Mouse (Mus musculus): ENCODE results near the gene Tmbim1. TPM values are rescaled to one million over a fixed set of nuclear protein-coding genes. Genes with fewer than 3 reads are reported as not detected.
"Not testable (repeated sequence)": the region's sequence is repeated elsewhere in the genome, so short reads cannot be mapped to it uniquely, and the experiment has no call there.

The Tmbim1 gene
- polyA plus RNA-seq, 1 experiment from 2014 or later, result 3.7 TPM

DNA sequence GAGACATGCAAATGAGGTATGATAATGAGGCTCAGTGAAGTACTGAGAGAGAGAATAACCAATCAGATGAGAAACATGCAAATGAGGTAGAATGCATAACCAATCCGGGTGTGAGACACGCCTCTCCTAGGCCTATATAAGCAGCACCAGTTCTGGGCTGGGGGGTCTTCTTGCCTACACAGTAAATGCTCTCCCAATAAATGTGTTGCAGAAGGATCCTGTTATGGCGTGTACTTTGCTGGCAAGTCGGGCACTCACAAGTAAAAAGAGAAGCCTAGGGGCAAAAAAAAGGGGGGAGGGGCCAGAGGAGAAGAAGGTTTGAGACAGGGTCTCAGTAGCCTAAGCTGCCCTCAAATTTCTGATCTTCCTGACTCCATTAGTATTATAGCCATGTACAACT is 35.6 kb upstream of the Tmbim1 start:
- not testable (repeated sequence) for H3K27ac ChIP-seq (ENCODE audit: low read depth, low read length); DNase-seq (ENCODE audit: low spot score); ATAC-seq; H3K27me3 ChIP-seq (replicated peaks; ENCODE audit: control insufficient read depth, insufficient read depth, low read length); H3K9ac ChIP-seq (ENCODE audit: low read length); H3K36me3 ChIP-seq (ENCODE audit: control insufficient read depth, insufficient read depth, low read length); H3K4me1 ChIP-seq (ENCODE audit: control insufficient read depth, insufficient read depth, low read length); H3K4me2 ChIP-seq (ENCODE audit: low read length); H3K9me3 ChIP-seq (replicated peaks; ENCODE audit: control insufficient read depth, low read length); H3K4me3 ChIP-seq (ENCODE audit: low read depth, low read length)
- WGBS, result 94% methylated on average over 4 of the region's 4 CpGs

DNA sequence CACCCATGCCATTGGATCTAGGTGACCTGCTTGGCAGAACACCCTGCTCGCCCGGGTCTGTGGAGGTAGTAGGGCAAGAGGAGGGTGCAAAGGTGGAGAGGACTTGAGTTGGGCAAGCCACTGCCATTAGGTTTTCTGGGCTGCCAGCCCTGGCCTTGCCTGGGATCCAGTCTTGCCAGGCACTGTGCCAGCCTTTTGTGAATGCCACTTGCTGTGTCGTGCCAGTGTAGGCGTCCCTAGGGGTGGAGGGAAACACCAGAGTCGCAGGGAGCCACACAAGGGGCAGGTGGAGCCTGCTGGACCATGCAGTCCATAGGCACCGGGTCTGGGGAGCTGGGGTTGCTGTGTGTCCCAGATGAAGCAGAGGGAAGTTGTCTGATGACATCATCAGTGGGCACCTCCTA is 34.9 kb upstream of the Tmbim1 start:
- no peaks in the 10 kb centered on the region for H3K36me3 ChIP-seq (ENCODE audit: control insufficient read depth, insufficient read depth, low read length)
- peak; percentile 30 for DNase-seq (ENCODE audit: low spot score)
- WGBS, result 84% methylated on average over 6 of the region's 6 CpGs

DNA sequence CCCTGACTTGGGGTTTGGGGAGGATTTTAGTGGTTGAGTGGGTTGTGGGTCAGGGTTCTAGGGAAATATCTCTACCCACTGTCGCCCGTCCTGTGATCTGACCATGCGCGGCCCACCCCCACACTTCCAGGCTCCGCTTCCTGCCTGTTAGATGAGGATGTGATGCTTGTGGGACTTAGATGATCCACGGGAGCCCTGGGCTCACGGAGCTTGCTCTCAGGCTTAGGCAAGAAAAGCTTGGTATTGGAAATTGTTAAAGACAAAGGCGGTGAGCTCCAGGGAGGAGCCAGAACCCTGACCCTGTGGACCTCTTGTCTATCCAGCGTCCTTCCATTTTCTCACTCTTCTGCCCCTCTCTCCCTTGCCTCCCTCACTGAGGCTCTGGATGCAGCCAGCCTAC is 34.5 kb upstream of the Tmbim1 start:
- no peak for ATAC-seq
- Histone ChIP-seq H3K27me3 (replicated peaks; ENCODE audit: control insufficient read depth, insufficient read depth, low read length) (no peaks in the 10 kb centered on the region), H3K9ac (ENCODE audit: low read length) (no peak overlapping the region), H3K36me3 (ENCODE audit: control insufficient read depth, insufficient read depth, low read length) (no peaks in the 10 kb centered on the region), H3K4me1 (ENCODE audit: control insufficient read depth, insufficient read depth, low read length) (no peaks in the 10 kb centered on the region), H3K27ac (ENCODE audit: low read depth, low read length) (no peak overlapping the region), H3K4me3 (ENCODE audit: low read depth, low read length) (no peak overlapping the region), H3K9me3 (replicated peaks; ENCODE audit: control insufficient read depth, low read length) (no peaks in the 10 kb centered on the region), H3K4me2 (ENCODE audit: low read length) (no peak overlapping the region)
- DNase-seq (ENCODE audit: low spot score), result no peak
- 92% methylated on average over 9 of the region's 9 CpGs for WGBS

More for the DNA sequence above, 34.9 kb upstream of the Tmbim1 start:
- H3K9ac ChIP-seq (ENCODE audit: low read length), result no peak overlapping the region
- no peaks in the 10 kb centered on the region for H3K27me3 ChIP-seq (replicated peaks; ENCODE audit: control insufficient read depth, insufficient read depth, low read length)
- H3K27ac ChIP-seq (ENCODE audit: low read depth, low read length), result no peak overlapping the region
- no peaks in the 10 kb centered on the region for H3K4me1 ChIP-seq (ENCODE audit: control insufficient read depth, insufficient read depth, low read length)
- no peaks in the 10 kb centered on the region for H3K9me3 ChIP-seq (replicated peaks; ENCODE audit: control insufficient read depth, low read length)
- H3K4me2 ChIP-seq (ENCODE audit: low read length), result no peak overlapping the region
- H3K4me3 ChIP-seq (ENCODE audit: low read depth, low read length), result no peak overlapping the region
- ATAC-seq, result peak; percentile 12; the same call in 1 of the 2 replicates

DNA sequence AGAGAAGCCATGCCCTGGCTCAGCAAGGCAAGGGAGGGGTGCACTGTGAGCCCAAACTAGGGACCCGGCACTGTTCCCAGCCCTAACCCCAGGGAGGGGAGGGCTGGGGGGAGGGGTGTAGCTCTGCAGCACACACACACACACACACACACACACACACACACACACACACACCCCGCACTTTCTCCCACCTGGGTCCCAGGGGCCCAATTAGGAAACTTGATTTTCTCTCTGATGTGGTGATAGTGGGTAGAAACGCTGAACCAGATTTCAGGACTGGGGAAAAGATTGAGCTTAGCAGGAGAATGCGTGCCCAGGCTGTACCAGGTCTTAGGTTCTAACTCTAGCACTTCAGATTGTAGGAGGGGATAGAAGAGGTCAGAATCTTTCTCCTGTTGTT is 33.2 kb upstream of the Tmbim1 start:
- no peaks in the 10 kb centered on the region for H3K9me3 ChIP-seq (replicated peaks; ENCODE audit: control insufficient read depth, low read length)
- H3K4me1 ChIP-seq (ENCODE audit: control insufficient read depth, insufficient read depth, low read length), result peaks cover 3% of the 10 kb centered on the region
- H3K4me3 ChIP-seq (ENCODE audit: low read depth, low read length), result no peak overlapping the region
- DNase-seq (ENCODE audit: low spot score) (no peak), ATAC-seq (no peak)
- no peaks in the 10 kb centered on the region for H3K36me3 ChIP-seq (ENCODE audit: control insufficient read depth, insufficient read depth, low read length)
- H3K27ac ChIP-seq (ENCODE audit: low read depth, low read length), result no peak overlapping the region
- 87% methylated on average over 4 of the region's 4 CpGs for WGBS
- no peak overlapping the region for H3K4me2 ChIP-seq (ENCODE audit: low read length)
- H3K9ac ChIP-seq (ENCODE audit: low read length), result no peak overlapping the region
- H3K27me3 ChIP-seq (replicated peaks; ENCODE audit: control insufficient read depth, insufficient read depth, low read length), result no peaks in the 10 kb centered on the region

DNA sequence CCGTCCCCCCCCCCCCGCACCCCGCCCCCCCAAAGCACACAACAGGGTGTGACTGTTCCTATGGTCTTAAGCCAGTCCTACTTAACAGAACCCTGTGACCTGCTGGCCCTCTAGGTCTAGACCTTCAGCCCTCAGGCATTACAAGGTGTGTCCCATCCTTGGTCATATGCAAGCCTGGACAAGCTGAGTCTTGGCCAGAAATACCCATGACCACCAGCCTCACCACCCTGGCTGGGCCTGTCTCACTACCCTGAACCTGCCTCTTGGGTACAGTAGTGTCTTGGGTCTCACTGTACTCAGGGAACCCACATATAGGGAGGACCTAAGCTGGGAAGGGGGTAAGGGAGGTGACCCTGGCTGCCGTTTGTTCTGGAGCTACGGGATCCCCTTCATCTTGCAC is 32.6 kb upstream of the Tmbim1 start:
- H3K4me1 ChIP-seq (ENCODE audit: control insufficient read depth, insufficient read depth, low read length), result peaks cover 9% of the 10 kb centered on the region
- WGBS, result 98% methylated on average over 5 of the region's 5 CpGs
- ATAC-seq (no peak), DNase-seq (ENCODE audit: low spot score) (no peak)
- H3K27me3 ChIP-seq (replicated peaks; ENCODE audit: control insufficient read depth, insufficient read depth, low read length), result no peaks in the 10 kb centered on the region
- no peaks in the 10 kb centered on the region for H3K9me3 ChIP-seq (replicated peaks; ENCODE audit: control insufficient read depth, low read length)
- no peak overlapping the region for H3K4me2 ChIP-seq (ENCODE audit: low read length)
- no peaks in the 10 kb centered on the region for H3K36me3 ChIP-seq (ENCODE audit: control insufficient read depth, insufficient read depth, low read length)
- H3K27ac ChIP-seq (ENCODE audit: low read depth, low read length), result no peak overlapping the region
- no peak overlapping the region for H3K9ac ChIP-seq (ENCODE audit: low read length)
- no peak overlapping the region for H3K4me3 ChIP-seq (ENCODE audit: low read depth, low read length)

DNA sequence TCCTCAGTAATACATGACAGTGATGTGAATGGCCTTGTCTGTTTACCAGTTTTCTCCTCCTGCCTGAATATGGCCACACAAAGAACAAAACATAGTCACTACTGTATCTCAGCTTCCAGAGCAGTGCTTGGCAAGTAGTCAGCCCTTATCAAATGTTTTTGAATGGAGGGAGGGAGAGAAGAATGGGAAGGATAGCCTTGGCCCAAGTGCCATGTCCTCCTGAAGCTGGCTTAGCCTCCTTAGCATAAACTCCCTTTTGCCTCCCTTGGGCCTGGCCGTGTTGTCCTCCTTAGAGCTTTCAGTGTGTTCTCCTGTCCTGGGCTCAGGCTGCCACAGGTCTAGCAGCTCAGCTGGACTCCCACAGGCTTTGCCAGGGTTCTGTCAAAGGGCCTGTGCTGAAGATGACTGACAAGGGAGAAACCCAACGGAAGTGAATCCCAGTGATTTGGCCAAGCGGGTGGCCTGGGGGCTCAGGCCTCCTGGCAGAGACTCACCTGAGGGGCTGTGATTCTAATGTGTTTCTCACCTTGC is 31.9 kb upstream of the Tmbim1 start:
- Histone ChIP-seq H3K27me3 (replicated peaks; ENCODE audit: control insufficient read depth, insufficient read depth, low read length) (no peaks in the 10 kb centered on the region), H3K27ac (ENCODE audit: low read depth, low read length) (no peak overlapping the region), H3K36me3 (ENCODE audit: control insufficient read depth, insufficient read depth, low read length) (no peaks in the 10 kb centered on the region), H3K9ac (ENCODE audit: low read length) (no peak overlapping the region), H3K4me2 (ENCODE audit: low read length) (no peak overlapping the region), H3K4me3 (ENCODE audit: low read depth, low read length) (no peak overlapping the region), H3K9me3 (replicated peaks; ENCODE audit: control insufficient read depth, low read length) (no peaks in the 10 kb centered on the region), H3K4me1 (ENCODE audit: control insufficient read depth, insufficient read depth, low read length) (peaks cover 11% of the 10 kb centered on the region)
- DNase-seq (ENCODE audit: low spot score), result no peak
- ATAC-seq, result no peak
- 78% methylated on average over 3 of the region's 3 CpGs for WGBS

DNA sequence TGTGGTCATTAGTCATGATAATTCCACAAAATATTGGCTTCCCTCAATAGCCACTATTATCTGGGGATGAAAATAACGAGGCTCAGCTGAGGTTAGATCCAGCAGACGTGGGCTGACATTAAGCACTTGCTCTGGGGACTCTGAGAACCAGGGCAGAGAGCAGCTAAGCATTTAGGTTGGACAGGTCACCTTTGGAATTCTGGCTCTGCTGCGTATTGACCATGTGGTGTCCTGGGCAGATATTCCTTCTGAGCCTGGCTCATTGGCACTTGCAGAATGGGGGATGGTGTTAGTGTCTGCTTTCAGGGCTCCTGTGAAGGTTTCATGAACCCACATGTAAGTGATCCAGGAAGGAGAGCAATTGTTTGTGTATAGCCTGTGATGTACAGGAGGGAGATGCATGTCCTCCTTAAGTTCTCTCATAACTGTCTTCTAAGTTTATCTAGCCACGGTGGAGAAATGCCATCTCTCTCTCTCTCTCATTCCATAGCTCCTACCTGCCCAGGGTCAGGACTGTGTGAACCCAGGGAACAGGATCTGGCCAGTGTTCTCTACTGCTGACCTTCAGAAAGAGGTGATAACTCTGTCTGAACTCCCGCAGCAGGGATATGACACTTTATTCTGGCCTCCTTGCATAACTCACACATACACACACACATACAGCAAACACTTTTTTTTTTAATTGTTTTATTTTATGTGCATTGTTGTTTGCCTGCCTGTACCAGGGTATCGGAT is 30.2 kb upstream of the Tmbim1 start:
- Histone ChIP-seq H3K9ac (ENCODE audit: low read length) (no peak overlapping the region), H3K4me1 (ENCODE audit: control insufficient read depth, insufficient read depth, low read length) (peaks cover 11% of the 10 kb centered on the region), H3K27ac (ENCODE audit: low read depth, low read length) (no peak overlapping the region), H3K4me2 (ENCODE audit: low read length) (no peak overlapping the region), H3K9me3 (replicated peaks; ENCODE audit: control insufficient read depth, low read length) (no peaks in the 10 kb centered on the region), H3K4me3 (ENCODE audit: low read depth, low read length) (no peak overlapping the region), H3K36me3 (ENCODE audit: control insufficient read depth, insufficient read depth, low read length) (no peaks in the 10 kb centered on the region), H3K27me3 (replicated peaks; ENCODE audit: control insufficient read depth, insufficient read depth, low read length) (no peaks in the 10 kb centered on the region)
- DNase-seq (ENCODE audit: low spot score) (no peak), ATAC-seq (no peak)
- WGBS, result 73% methylated on average over 6 of the region's 6 CpGs

DNA sequence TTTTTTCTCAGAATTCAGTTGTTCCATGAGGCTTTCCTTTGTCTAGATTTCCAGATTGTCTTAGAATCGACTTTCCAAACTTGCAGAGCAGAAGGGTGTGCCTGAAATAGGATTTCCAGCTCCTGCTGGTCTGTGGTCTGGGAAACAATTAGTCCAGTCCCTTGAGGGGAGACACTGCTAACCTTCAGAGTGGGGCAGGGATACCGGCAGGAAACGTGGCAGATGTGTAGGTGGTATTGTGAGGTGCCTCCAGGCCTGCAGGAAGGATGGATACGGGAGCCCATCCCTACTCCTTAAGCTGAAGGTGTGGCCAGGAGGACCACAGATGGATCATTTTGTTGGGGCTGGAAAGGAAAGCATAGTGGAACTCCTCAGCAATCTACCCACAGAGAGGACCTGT is 29.6 kb upstream of the Tmbim1 start:
- WGBS, result 61% methylated on average over 4 of the region's 4 CpGs

DNA sequence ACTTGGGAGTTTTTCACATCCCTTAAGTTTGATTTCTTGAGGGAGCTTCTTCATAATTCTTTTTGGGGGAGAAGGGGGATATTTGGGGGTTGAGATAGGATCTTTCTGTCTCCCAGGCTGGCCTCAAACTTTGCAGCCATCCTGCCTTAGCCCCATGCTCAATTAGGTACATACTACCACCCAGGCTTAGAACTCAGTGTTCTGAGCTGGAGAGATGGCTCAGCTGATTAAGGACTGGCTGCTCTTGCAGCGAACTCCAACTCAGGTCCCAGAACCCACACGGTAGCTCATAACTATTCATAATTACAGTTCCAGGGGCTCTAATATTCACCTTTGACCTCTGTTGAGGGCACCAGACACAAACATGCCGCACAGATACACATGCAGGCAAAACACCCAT is 29.2 kb upstream of the Tmbim1 start:
- H3K9ac ChIP-seq (ENCODE audit: low read length), result no peak overlapping the region
- no peak overlapping the region for H3K4me3 ChIP-seq (ENCODE audit: low read depth, low read length)
- no peaks in the 10 kb centered on the region for H3K27me3 ChIP-seq (replicated peaks; ENCODE audit: control insufficient read depth, insufficient read depth, low read length)
- H3K4me2 ChIP-seq (ENCODE audit: low read length), result no peak overlapping the region
- H3K4me1 ChIP-seq (ENCODE audit: control insufficient read depth, insufficient read depth, low read length), result peaks cover 11% of the 10 kb centered on the region
- no peaks in the 10 kb centered on the region for H3K9me3 ChIP-seq (replicated peaks; ENCODE audit: control insufficient read depth, low read length)
- ATAC-seq (no peak), DNase-seq (ENCODE audit: low spot score) (no peak)
- 85% methylated on average over 3 of the region's 3 CpGs for WGBS
- no peaks in the 10 kb centered on the region for H3K36me3 ChIP-seq (ENCODE audit: control insufficient read depth, insufficient read depth, low read length)
- no peak overlapping the region for H3K27ac ChIP-seq (ENCODE audit: low read depth, low read length)

More for the DNA sequence above, 29.6 kb upstream of the Tmbim1 start:
- ATAC-seq, result no peak
- no peak for DNase-seq (ENCODE audit: low spot score)
- Histone ChIP-seq H3K27me3 (replicated peaks; ENCODE audit: control insufficient read depth, insufficient read depth, low read length) (no peaks in the 10 kb centered on the region), H3K27ac (ENCODE audit: low read depth, low read length) (no peak overlapping the region), H3K36me3 (ENCODE audit: control insufficient read depth, insufficient read depth, low read length) (no peaks in the 10 kb centered on the region), H3K4me1 (ENCODE audit: control insufficient read depth, insufficient read depth, low read length) (peaks cover 11% of the 10 kb centered on the region), H3K9me3 (replicated peaks; ENCODE audit: control insufficient read depth, low read length) (no peaks in the 10 kb centered on the region), H3K4me3 (ENCODE audit: low read depth, low read length) (no peak overlapping the region), H3K9ac (ENCODE audit: low read length) (no peak overlapping the region), H3K4me2 (ENCODE audit: low read length) (no peak overlapping the region)

Measured in forebrain, embryonic 14.5 days (tissue).